Mouse (Mus musculus) regulatory T cell (primary cell): ENCODE measurements at regions not wholly inside any gene's neighbourhood (a gene's known extent, or its start where the extent isn't known, plus 50 kb on each side); places are given as distances from the start of the nearest gene placed in this dataset.

ENCODE experiments used
- in situ Hi-C: fragments of 300-600 bp; cut with MboI, MseI; formaldehyde crosslinking; loops from one replicate; pipeline ENCODE4 v1.15.1; 2025; ENCODE audit warnings: high pct_unique_total_duplicates

DNA sequence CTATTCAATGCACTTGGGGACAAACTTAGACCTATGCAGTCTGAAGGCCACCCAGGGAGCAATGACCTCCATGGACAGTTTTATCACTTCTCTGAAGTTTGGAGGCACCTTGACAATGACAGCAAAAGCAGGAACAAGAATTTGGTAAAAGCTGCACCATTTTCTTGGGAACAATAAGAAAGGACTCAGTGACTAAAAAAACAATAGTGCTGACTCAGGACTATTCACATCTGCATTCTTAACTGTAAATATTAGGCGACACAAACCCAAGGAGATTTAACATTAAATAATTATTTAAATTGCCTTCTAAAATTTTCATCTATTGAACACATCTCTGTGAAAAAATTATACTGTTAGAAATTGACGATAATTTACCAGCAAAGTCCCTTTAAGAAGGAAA is 356.2 kb downstream of the Nup35 start:
- in situ Hi-C loops, result no loop called here

- in situ Hi-C loops, result no loop called here
Measured at GRCm38 (mm10) chr2:80998296-80998695, 381.3 kb downstream of the Nup35 start.

- in situ Hi-C loops, result no loop called here
Measured at GRCm38 (mm10) chr2:81007071-81007470, 390.0 kb downstream of the Nup35 start.

- in situ Hi-C loops, result no loop called here
Measured at GRCm38 (mm10) chr2:81023620-81024019, 406.6 kb downstream of the Nup35 start.
